Mouse (Mus musculus) embryonic facial prominence, embryonic 13.5 days (tissue): ENCODE data around the gene Zfp592. TPM values are rescaled to one million over a fixed set of nuclear protein-coding genes. Genes with fewer than 3 reads are reported as not detected.

Experiments
- ATAC-seq: fragments of 200-750 bp; cut with Nextera tagmentation; 2 replicates; pipeline ENCODE4 v1.8.0; 2017; ENCODE audit warnings: low read depth; ENCODE audit not compliant: insufficient number of reproducible peaks, insufficient read depth, low FRiP score, low TSS enrichment
- H3K27ac ChIP-seq: fragments of 300-500 bp; sonication (generic); 2 replicates; pipeline ENCODE4 v1.5.1; 2015; ENCODE audit warnings: moderate library complexity, mild to moderate bottlenecking, inconsistent platforms
- H3K27me3 ChIP-seq: fragments of 300-500 bp; sonication (generic); 2 replicates; pipeline ENCODE4 v1.6.1; 2015; ENCODE audit warnings: mild to moderate bottlenecking, inconsistent platforms
- H3K36me3 ChIP-seq: fragments of 300-500 bp; sonication (generic); 2 replicates; pipeline ENCODE4 v1.6.1; 2015; ENCODE audit warnings: mild to moderate bottlenecking, inconsistent platforms
- H3K4me1 ChIP-seq: fragments of 300-500 bp; sonication (generic); 2 replicates; pipeline ENCODE4 v1.6.1; 2015; ENCODE audit warnings: inconsistent platforms
- H3K4me2 ChIP-seq: fragments of 300-500 bp; sonication (generic); 2 replicates; pipeline ENCODE4 v1.6.1; 2015; ENCODE audit warnings: moderate library complexity, mild to moderate bottlenecking, inconsistent platforms
- H3K4me3 ChIP-seq: fragments of 300-500 bp; sonication (generic); 2 replicates; pipeline ENCODE4 v1.5.1; 2015; ENCODE audit warnings: mild to moderate bottlenecking, inconsistent platforms
- H3K9ac ChIP-seq: fragments of 300-500 bp; sonication (generic); 2 replicates; pipeline ENCODE4 v1.6.1; 2015; ENCODE audit warnings: mild to moderate bottlenecking, inconsistent platforms
- H3K9me3 ChIP-seq: fragments of 300-500 bp; sonication (generic); 2 replicates; pipeline ENCODE4 v1.6.1; 2016; ENCODE audit warnings: inconsistent platforms
- WGBS: fragments of 180-500 bp; shearing (Covaris S2); methylation state at CpG from one replicate; pipeline ENCODE4 v1.1.7; 2015; ENCODE audit warnings: mixed read lengths; 5-methylcytosine and 5-hydroxymethylcytosine counted together
- polyA plus RNA-seq: library from polyadenylated mRNA; unstranded; fragments of >200 nt; fragmentation: Nextera tagmentation; extraction: Ambion mirVana; gene quantifications from 2 replicates; pipeline ENCODE4 v1.2.1, GENCODE M21; 2015

Gene Zfp592
- polyA plus RNA-seq, 1 experiment from 2014 or later, result 12.3 TPM

DNA sequence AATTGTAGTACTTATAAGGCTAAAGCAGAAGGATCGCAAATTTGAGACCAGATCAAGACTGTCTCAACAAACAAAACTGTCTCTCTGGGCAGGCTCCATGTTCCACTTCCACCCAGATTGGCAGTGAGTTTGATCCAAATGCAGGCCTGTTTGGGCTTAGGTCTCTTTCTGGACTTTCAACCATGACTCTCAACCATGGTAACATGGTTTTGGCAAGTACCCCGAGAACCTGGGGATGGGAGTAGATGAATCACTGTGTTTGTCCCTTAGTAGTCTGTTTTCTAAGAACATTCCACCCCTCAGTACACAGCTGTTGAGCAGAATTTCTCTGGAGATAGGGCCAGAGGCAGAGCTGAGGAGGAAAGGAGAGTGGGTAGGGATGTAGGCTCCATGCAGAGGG lies 32.3 kb downstream of the Zfp592 start:
- no peak overlapping the region for H3K27ac ChIP-seq
- H3K4me3 ChIP-seq, result no peak overlapping the region
- 96% methylated on average over 2 of the region's 2 CpGs for WGBS
- no peak overlapping the region for H3K4me2 ChIP-seq
- H3K36me3 ChIP-seq, result peaks cover 73% of the 10 kb centered on the region
- H3K27me3 ChIP-seq, result no peaks in the 10 kb centered on the region
- H3K9ac ChIP-seq, result no peak overlapping the region
- H3K4me1 ChIP-seq, result no peaks in the 10 kb centered on the region
- ATAC-seq, result no peak
- no peaks in the 10 kb centered on the region for H3K9me3 ChIP-seq

DNA sequence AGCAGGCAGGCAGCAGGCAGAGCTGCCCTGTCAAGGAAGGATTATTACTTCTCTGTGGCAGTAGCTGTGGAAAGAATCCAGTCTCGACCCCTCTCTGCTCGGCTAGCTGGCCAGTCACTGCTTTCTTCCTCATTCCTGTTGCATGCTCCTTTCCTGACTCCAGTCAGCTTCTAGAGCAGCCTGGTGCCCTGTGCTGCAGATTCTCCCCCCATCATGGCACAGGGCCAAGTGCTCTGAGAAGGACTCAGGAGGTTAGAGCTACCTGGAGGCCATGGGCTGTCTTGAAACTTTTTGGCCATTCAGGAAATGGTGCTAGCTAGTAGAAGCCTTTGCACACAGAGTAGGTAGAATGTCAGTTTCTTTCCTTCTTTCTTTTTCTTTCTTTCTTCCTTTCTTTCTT lies 46.2 kb downstream of the Zfp592 start:
- 72% methylated on average over 2 of the region's 2 CpGs for WGBS
- no peak overlapping the region for H3K27ac ChIP-seq

DNA sequence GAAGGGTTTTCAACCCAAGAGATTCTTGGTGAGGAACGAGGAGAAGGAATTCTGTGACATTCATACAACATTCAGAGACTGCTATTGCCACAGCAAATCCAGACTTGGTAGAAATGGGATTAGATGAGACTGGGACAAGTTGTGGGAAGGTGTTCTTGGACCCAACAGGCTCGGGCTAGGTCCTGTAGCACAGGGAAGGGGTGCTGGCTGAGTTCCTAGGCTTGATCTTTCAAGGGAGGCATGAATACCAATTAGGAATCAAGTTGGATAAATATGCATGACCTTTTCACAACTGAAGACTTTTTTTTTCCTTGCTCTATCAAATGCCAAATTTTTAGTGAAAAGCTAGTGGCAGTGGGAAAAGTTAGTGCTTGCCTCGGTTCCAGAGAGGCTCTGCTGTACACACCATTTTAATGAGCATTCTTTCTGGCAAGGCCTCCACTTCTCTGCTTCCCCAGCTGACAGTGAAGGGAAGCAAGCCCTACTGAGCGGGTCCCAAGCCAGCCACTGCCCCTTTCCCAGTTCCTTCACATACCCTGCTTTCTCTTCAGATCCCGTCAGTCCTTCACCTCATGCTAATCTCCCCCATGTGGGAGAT lies 49.6 kb downstream of the Zfp592 start:
- H3K27ac ChIP-seq, result no peak overlapping the region
- H3K36me3 ChIP-seq, result peaks cover 59% of the 10 kb centered on the region
- H3K4me3 ChIP-seq, result no peak overlapping the region
- H3K9me3 ChIP-seq, result no peaks in the 10 kb centered on the region
- H3K27me3 ChIP-seq, result no peaks in the 10 kb centered on the region
- WGBS, result 86% methylated on average over 5 of the region's 5 CpGs
- no peak overlapping the region for H3K4me2 ChIP-seq
- H3K9ac ChIP-seq, result no peak overlapping the region
- no peak for ATAC-seq
- no peaks in the 10 kb centered on the region for H3K4me1 ChIP-seq

More for the DNA sequence above, 46.2 kb downstream of the Zfp592 start:
- no peak overlapping the region for H3K4me2 ChIP-seq
- no peaks in the 10 kb centered on the region for H3K27me3 ChIP-seq
- no peak overlapping the region for H3K4me3 ChIP-seq
- no peak for ATAC-seq
- no peaks in the 10 kb centered on the region for H3K4me1 ChIP-seq
- no peaks in the 10 kb centered on the region for H3K9me3 ChIP-seq
- H3K36me3 ChIP-seq, result peaks cover 85% of the 10 kb centered on the region
- no peak overlapping the region for H3K9ac ChIP-seq

DNA sequence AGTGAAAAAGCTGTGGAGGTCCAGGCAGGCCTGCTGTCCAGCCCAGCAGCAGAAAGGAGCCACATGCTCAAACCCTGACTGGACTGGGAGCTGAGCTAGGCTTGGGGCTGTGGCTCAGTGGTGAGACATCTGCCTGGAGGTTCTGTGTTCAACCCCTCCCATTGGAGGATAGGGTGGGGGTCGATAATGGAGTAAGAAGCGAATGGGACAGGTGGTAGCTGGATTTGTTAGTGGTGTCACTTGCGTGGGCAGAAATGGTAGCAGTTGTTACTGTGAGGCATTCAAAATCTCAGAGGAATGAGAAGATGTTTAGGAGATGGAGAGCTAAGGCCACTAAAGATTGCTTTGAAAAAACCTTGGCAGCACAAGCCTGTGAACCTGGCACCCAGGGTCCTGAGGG lies 54.4 kb downstream of the Zfp592 start:
- H3K36me3 ChIP-seq, result peaks cover 13% of the 10 kb centered on the region
- H3K9me3 ChIP-seq, result no peaks in the 10 kb centered on the region
- H3K27ac ChIP-seq, result no peak overlapping the region
- H3K27me3 ChIP-seq, result no peaks in the 10 kb centered on the region
- no peak for ATAC-seq
- H3K4me1 ChIP-seq, result no peaks in the 10 kb centered on the region
- H3K4me3 ChIP-seq, result no peak overlapping the region
- no peak overlapping the region for H3K9ac ChIP-seq
- 91% methylated on average over 3 of the region's 3 CpGs for WGBS
- no peak overlapping the region for H3K4me2 ChIP-seq

DNA sequence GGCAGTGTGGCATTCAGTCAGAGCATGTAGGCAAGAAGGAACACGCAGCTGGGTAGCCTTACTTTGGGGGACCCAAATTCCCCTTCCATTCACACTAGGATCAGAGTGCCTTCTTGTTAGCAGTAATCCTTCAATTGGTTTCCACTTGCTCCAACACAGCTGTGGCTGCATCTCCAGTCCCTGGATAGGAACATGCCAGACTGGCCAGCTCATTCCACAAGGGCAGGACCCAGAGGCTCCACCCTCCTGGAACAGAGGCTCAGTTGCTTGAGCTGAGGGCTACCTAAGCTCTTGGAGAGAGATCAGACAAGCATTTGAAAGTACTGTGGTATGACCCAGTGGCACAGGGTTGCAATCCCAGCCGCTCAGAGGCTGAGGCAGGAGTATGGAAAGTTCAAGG lies 55.0 kb downstream of the Zfp592 start:
- Histone ChIP-seq H3K4me1 (no peaks in the 10 kb centered on the region), H3K27ac (no peak overlapping the region), H3K9ac (no peak overlapping the region), H3K36me3 (peaks cover 6% of the 10 kb centered on the region; the same call in 1 of the 2 replicates), H3K9me3 (no peaks in the 10 kb centered on the region), H3K4me2 (no peak overlapping the region), H3K4me3 (no peak overlapping the region), H3K27me3 (no peaks in the 10 kb centered on the region)
- no peak for ATAC-seq
- 83% methylated on average over 2 of the region's 2 CpGs for WGBS

DNA sequence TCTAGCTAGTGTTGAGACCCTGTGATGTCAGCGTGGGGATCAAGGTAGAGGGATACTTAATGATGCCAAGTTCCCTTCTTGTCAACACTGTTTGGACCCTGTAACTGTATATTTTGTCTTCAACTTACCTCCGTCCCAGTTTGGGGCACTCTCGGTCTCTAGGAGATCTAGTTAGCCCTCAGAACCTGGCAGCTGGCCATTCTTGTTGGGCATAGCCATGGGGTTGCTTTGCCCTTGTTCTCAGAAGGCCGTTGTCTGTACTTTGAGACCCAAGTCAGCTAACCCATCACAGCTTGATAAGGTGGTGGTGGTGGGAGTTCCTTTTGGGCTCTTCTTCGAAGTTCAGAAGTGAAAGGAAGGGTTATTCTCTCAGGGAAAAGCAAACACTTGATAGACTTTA lies 56.5 kb downstream of the Zfp592 start:
- no peak overlapping the region for H3K27ac ChIP-seq
- no peak overlapping the region for H3K4me3 ChIP-seq
- no peaks in the 10 kb centered on the region for H3K27me3 ChIP-seq
- no peaks in the 10 kb centered on the region for H3K9me3 ChIP-seq
- H3K4me2 ChIP-seq, result no peak overlapping the region
- H3K9ac ChIP-seq, result no peak overlapping the region
- WGBS, result 84% methylated on average over 5 of the region's 5 CpGs
- H3K36me3 ChIP-seq, result no peaks in the 10 kb centered on the region
- no peaks in the 10 kb centered on the region for H3K4me1 ChIP-seq
- ATAC-seq, result no peak

DNA sequence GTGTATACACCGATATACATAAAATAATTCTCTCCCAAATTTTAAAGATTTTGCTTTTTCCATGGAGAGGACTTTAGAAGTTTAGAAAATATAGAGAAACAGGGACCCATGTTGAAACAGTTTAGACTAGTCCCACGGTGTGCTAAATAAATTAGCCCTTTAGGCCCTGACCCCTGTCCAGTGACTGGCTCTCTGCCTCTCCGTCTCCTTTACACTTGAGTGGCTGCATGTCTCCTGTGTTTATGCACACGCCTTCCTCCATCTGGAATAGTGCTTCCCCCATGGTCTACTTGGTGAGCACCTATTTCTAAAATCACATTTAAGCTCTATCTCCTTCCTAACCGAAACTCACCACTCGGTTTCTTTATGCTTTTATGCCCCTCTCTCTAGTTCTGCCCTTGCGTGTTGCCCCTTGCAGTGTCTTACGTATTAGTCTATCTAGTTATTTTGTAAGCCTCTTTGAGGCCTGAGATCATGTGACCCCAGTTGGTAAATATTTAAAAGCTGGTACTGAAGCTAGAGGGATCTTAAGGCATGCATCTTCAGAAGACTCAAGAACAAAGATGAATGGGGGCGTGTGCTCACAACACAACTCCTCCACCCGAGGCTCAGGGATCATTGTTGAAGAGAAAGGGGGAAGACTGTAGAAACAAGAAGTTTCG lies 62.4 kb downstream of the Zfp592 start:
- H3K4me3 ChIP-seq, result no peak overlapping the region
- no peak overlapping the region for H3K4me2 ChIP-seq
- no peaks in the 10 kb centered on the region for H3K36me3 ChIP-seq
- no peak for ATAC-seq
- no peak overlapping the region for H3K27ac ChIP-seq
- no peaks in the 10 kb centered on the region for H3K4me1 ChIP-seq
- H3K9ac ChIP-seq, result no peak overlapping the region
- H3K9me3 ChIP-seq, result no peaks in the 10 kb centered on the region
- no peaks in the 10 kb centered on the region; the same call in 1 of the 2 replicates for H3K27me3 ChIP-seq
- WGBS, result 78% methylated on average over 11 of the region's 11 CpGs

DNA sequence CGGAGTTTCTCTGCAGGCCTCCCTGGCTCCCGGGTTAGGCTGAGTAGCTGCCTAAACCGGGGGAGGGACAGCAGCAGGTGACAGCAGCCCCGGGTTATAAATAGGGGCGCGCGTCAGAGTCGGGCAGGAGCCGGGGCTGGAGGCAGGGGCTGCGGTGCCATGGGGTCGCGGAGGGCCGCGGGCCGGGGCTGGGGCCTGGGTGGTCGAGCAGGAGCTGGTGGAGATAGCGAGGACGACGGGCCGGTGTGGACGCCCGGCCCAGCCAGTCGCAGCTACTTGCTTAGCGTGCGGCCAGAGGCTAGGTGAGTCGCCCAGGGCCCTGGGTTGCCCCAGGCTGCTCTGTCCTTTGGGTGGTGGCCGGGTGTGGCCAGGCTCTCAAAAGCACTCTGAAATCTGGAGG lies 64.0 kb downstream of the Zfp592 start, which contains the start of gene Alpk3:
Gene Alpk3 (plus strand): TSS at position 130 of the 400 bp plus-strand sequence.
- H3K36me3 ChIP-seq, result no peaks in the 10 kb centered on the region
- H3K9me3 ChIP-seq, result no peaks in the 10 kb centered on the region
- no peak for ATAC-seq
- H3K9ac ChIP-seq, result no peak within 1 kb of the TSS
- no peak within 1 kb of the TSS for H3K4me3 ChIP-seq
- WGBS, result 25% methylated on average over 27 of the region's 27 CpGs
- no peaks in the 10 kb centered on the region for H3K4me1 ChIP-seq
- H3K27ac ChIP-seq, result no peak within 1 kb of the TSS
- H3K27me3 ChIP-seq, result no peaks in the 10 kb centered on the region; the same call in 1 of the 2 replicates
- no peak within 1 kb of the TSS for H3K4me2 ChIP-seq

DNA sequence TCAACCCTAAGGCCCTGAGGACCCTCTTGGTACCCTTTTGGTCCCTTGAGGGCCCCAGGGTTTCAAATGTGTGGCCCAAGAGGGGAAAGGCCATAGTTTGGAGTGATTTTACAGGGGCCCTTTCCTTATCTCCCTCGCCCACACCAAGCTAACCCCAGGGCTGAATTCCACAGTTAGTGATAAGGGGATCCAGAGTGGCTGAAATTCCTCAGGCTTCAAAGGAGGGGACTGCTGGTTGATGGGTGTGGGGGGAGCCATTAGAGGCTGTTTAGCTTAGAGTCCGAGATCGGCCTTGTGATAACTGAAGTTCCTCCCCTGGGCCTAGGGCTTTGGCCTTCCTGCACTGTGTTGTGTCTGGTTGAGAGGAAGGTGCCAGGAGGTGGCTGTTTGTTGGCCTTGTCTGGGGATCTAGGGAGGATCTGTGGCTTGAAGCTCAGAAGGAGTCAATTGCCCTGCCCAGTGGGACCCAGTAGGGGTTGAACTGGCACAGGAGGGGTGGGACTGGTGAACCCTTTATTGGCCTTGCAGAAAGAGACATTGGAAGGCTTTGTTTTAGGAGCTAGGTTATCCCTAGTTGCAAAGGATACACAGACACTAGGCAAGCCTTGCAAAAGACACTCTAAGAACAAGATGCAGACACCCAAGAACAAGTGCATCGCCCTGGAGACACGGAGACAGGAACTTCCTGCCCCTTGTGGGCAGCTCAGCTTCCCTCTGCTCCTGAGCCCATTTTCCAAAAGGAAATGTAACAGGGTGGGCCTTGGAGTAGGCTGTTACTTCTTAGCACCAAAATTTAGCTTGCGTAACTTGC lies 64.6 kb downstream of the Zfp592 start:
- Histone ChIP-seq H3K9ac (no peak overlapping the region), H3K4me2 (no peak overlapping the region), H3K36me3 (no peaks in the 10 kb centered on the region), H3K4me3 (no peak overlapping the region), H3K27me3 (peaks cover under 1% of the 10 kb centered on the region), H3K27ac (no peak overlapping the region), H3K9me3 (no peaks in the 10 kb centered on the region), H3K4me1 (no peaks in the 10 kb centered on the region)
- no peak for ATAC-seq
- 56% methylated on average over 6 of the region's 6 CpGs for WGBS

DNA sequence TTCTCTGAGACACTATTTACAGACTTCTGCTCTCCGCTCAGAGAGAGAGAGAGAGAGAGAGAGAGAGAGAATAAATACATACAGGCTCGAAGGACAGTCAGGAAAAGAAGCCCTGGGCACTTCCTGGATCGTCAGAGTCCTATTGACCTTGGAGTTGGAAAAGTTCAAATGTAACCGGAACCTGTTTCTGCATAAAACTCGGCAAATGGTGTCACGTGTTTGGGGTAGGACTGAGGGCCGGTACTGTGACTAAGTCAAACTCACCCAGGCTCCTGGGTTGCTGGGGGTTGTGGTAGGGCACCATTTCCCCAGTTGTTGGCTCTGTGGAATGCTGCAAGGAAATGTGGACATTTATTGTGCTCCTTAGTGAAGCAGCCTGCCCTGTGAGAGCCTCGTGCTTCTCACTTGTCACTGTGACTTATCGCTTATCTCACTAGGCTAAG lies 65.3 kb downstream of the Zfp592 start:
- Histone ChIP-seq H3K4me1 (no peaks in the 10 kb centered on the region), H3K4me3 (no peak overlapping the region), H3K36me3 (no peaks in the 10 kb centered on the region), H3K27ac (no peak overlapping the region), H3K27me3 (peaks cover 3% of the 10 kb centered on the region), H3K9ac (no peak overlapping the region), H3K4me2 (no peak overlapping the region), H3K9me3 (no peaks in the 10 kb centered on the region)
- no peak for ATAC-seq
- WGBS, result 38% methylated on average over 9 of the region's 9 CpGs

DNA sequence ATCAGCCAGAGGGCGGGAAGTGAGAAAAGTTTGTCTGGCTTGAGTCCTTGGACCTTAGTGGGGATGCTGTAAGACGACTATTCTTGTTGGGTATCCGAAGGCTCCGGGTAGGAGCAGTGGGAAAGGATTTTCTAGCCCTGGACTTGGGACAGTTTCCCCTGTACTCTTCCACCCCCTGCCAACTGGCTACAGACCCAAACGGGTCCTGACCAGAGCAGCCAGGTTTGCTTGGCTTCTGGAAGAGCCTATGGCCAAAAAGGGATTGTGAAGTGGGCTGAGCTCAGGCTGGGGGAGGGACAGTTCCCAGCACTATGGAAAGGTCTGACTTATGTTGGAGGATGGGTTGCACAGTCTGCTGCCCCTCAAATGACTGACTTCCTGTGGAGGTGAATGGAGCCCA lies 65.9 kb downstream of the Zfp592 start:
- WGBS, result 63% methylated on average over 5 of the region's 5 CpGs
- Histone ChIP-seq H3K4me3 (no peak overlapping the region), H3K36me3 (no peaks in the 10 kb centered on the region), H3K9me3 (no peaks in the 10 kb centered on the region), H3K4me1 (no peaks in the 10 kb centered on the region), H3K4me2 (no peak overlapping the region), H3K27ac (no peak overlapping the region), H3K9ac (no peak overlapping the region), H3K27me3 (peaks cover 3% of the 10 kb centered on the region)
- no peak for ATAC-seq

DNA sequence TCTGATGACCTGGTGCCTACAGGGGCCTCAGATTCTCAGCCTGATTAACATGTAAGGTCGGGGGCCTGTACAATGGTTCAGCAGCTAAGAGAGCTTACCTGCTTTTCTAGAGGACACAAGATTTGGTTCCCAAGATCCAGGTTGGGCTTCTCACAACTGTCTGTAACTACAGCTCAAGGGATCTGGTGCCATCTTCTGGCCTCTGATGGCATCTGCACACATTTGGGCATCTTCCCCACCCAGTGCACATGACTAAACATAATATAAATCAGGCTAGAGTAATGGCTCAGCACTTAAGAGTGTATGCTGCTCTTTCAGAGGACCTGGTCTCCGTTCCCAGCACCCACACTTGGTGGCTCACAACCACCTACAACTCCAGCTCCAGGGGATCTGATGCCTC lies 67.4 kb downstream of the Zfp592 start:
- no peak overlapping the region for H3K4me2 ChIP-seq
- no peak overlapping the region for H3K9ac ChIP-seq
- H3K4me3 ChIP-seq, result no peak overlapping the region
- H3K27ac ChIP-seq, result no peak overlapping the region
- 77% methylated on average over 2 of the region's 2 CpGs for WGBS
- H3K9me3 ChIP-seq, result no peaks in the 10 kb centered on the region
- H3K27me3 ChIP-seq, result peaks cover 3% of the 10 kb centered on the region
- no peak for ATAC-seq
- no peaks in the 10 kb centered on the region for H3K4me1 ChIP-seq
- H3K36me3 ChIP-seq, result no peaks in the 10 kb centered on the region
